Mouse (Mus musculus): Measurements from ENCODE around the gene Smoc1.

GRCm38 (mm10) chr12:81097738-81098137 is 71.1 kb downstream of the Smoc1 start:
- TF ChIP-seq EP300 (IDR thresholded peaks at IDR 0.05; ENCODE audit: low read depth) (no peak), CTCF (IDR thresholded peaks at IDR 0.05; ENCODE audit: low read depth) (no peak)
